Mouse (Mus musculus) embryo, embryonic 9.5 days (tissue): ENCODE measurements around the gene Atxn7l1.
"Not testable (repeated sequence)": the region's sequence is repeated elsewhere in the genome, so short reads cannot be mapped to it uniquely, and the experiment has no call there.

ENCODE experiments used
- DNase-seq: peaks from one replicate; pipeline ENCODE4 v3.0.0-alpha.2; 2017; ENCODE audit errors: extremely low spot score

Atxn7l1 gene

GRCm38 (mm10) chr12:33153131-33153530 is 5.6 kb downstream of the Atxn7l1 start:
- no peak for DNase-seq

GRCm38 (mm10) chr12:33153850-33154249 is 6.4 kb downstream of the Atxn7l1 start:
- DNase-seq = no peak

DNA sequence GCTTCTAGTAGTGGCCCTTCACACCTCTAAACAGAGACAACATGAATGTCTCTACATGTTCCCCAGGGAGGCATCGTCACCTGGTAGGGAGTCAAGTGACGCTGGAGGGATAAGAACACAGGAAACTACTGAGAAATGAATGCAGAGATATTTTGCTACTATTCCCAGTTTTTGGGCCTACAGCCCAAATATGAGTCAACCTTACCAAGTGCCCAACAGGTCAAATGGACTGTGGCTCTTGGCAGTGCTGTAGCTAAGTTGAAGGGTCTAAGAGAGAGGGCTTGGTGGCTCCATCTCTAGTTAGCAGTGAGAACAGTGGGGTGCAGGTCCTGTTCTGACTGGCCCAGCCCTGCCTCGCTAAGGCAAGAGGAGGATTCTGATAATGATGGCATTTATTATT is 7.2 kb downstream of the Atxn7l1 start:
- DNase-seq = no peak

GRCm38 (mm10) chr12:33156334-33157018 is 9.0 kb downstream of the Atxn7l1 start:
- no peak for DNase-seq

DNA sequence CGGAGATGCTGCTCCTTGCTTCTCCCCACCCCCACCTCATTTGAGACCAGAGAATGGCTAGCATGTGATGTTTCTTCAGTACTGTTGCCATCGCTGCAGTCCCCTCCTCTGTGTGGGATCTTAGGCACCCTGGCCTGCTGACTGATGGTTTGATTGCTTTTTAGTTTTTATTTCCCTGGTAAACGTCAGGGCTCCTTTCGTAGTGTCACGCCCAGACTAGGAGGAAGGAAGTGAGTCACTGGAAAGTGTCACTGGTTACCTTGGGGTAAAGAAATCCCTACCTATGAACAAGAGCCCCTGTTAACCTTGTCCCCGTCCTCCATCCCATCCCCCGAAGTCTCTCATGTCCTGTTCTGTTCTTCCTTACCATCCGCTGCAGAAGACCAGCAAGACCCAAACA is 10.8 kb downstream of the Atxn7l1 start:
- no peak for DNase-seq

GRCm38 (mm10) chr12:33160406-33160805 is 12.9 kb downstream of the Atxn7l1 start:
- no peak for DNase-seq

- no peak for DNase-seq
Observed at GRCm38 (mm10) chr12:33162541-33162940, 15.0 kb downstream of the Atxn7l1 start.

DNA sequence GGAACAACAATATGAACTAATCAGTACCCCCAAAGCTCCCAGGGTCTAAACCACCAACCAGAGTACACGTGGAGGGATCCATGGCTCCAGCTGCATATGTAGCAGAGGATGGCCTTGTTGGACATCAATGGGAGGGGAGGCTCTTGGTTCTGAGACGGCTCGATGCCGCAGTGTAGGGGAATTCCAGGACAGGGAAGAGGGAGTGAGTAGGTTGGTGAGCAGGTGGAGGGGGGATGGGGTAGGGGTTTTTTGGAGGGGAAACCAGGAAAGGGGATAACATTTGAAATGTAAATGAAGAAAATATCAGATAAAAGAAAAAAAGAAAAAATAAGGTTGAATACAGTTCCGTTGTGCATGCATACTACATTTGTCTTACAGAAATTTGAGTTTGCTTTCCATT is 16.5 kb downstream of the Atxn7l1 start:
- DNase-seq = not testable (repeated sequence)

GRCm38 (mm10) chr12:33166712-33167111 is 19.2 kb downstream of the Atxn7l1 start:
- no peak for DNase-seq

- no peak for DNase-seq
Observed at GRCm38 (mm10) chr12:33167545-33167944, 20.1 kb downstream of the Atxn7l1 start.

GRCm38 (mm10) chr12:33168491-33168890 is 21.0 kb downstream of the Atxn7l1 start:
- DNase-seq = no peak

DNA sequence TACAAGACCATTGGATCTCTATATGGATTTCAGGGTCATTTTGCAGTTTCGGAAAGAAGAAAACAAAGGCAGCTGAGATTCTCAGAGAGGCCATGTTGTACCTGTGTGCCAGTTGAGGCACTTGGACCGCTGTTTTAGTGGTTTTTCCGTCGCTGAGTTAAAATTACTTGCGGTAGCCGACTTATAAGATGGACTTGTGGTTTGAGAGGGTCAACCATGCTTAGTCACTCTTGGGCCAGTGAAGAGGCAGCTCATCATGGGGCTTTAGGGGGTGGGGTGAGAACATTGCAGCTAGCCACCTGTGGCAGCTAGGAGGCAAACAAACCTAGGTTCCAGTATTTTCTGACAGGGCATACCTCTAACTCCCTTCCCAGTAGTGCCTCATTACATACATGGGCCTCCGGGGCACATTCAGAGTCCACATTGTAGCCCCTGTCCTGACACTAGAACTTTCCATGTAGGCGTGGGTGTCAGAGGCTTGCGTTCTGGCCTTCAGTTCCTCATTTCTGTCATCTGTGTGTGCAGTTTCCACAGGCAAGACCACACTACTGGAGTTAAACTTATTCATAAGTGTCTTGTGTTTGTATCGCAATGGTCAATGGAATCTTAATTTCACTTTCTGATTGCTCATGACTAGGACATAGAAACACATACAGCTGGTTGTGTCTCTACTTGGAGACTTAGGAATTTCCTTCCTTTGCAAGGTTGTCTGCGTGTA is 22.4 kb downstream of the Atxn7l1 start:
- no peak for DNase-seq

DNA sequence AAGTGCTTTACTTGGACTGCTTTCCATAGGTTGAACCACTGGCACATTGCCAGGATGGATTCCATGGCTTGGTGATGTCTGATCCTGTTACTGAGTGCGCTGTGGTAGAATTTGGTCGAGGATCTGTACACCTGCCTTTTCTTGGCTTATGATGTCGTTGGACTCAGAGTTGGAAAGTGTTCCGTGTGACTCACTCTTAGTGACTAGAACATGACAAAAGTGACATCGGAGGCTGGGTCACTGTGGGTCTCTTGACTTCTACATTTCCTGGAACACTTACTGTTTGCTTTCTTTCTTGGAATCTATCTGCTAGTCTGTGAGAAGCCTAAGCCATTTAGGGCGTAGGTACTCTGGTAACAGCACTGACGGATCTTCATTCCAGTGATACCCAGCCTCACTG is 23.3 kb downstream of the Atxn7l1 start:
- DNase-seq = no peak

DNA sequence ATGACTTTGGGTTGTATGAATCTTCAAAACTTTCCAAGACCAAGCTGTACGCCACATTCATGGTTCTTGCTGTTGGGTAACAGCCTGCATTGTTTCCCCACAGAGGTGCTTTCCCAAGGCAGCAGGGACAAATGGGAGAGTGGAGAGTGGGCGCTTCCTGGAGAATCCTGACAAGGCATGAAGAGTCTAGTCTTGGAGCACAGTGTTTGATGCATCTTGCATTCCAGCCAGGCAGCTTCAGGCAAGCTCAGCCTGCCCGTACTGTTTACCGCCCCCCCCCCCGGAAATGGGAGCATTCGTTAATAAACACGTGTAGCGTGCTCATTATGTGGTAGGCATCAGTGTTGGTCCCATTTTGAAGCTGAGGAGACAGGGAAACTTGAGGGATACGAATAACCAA is 25.4 kb downstream of the Atxn7l1 start:
- no peak for DNase-seq

DNA sequence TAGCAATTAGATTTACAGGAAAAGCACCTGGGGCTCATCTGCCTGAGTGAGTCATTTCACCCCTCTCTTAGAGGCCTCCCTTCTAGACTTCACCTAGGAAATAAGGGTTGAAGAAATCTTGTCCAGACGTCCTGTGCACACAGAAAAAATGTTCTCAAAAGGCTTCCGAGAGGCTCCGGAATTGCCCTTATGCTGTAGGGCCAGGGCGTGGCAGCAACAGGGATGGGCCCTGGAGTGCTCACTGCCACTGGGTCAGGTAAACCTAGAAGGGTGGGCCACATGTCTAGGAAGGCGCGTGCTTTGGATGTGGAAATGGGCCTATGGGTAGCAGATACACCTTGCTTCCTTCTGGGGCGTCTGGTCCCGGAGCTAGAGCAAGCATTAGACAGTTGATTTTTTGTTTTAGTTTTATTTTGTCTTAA is 26.2 kb downstream of the Atxn7l1 start:
- DNase-seq = no peak

GRCm38 (mm10) chr12:33174171-33174570 is 26.7 kb downstream of the Atxn7l1 start:
- DNase-seq = no peak

GRCm38 (mm10) chr12:33174675-33175357 is 27.3 kb downstream of the Atxn7l1 start:
- DNase-seq = no peak

DNA sequence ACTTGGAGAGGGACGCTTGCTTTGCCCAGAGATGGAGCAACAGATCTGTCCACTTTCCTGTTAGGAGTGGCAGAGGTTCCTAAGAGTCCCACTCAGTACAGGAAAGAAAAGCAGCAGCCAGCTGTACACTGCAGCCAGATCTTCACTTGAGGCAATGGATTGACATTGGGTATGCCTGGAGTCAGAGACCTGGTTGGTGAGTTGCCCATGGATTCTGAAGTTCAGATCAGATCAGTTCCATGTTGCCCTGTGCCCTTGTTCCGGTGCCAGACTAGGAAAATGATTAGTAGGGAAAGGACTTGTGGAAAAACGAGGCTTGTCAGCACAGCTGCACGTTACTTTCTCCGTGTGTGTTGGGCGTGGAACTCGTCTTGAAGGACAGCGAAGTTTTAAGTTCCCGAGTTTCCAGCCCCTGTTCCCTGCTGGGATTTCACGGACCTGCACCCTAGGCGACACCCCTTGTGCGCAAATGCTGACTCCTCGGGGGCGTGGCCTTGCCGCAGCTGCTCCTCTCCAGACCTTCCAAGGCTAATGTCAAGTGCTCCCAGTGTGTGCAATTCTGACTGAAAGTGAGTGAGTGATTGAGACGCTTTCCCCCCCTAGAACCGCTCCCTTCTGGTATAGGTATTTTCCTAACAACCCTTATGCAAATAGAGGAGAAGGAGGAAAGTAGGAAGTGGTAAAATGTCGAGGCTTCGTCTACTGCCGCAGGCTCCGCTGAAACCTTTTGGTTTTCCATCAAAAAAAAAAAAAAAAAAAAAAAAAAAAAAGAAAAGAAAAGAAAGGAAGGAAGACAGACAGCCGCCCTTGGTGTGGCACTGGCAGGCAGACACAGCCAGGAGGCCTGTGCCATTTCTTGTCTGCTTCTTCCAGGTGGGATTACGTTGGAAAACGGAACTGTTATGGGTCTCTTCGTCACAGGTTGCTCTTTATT is 28.4 kb downstream of the Atxn7l1 start:
- peak; percentile 41 for DNase-seq

DNA sequence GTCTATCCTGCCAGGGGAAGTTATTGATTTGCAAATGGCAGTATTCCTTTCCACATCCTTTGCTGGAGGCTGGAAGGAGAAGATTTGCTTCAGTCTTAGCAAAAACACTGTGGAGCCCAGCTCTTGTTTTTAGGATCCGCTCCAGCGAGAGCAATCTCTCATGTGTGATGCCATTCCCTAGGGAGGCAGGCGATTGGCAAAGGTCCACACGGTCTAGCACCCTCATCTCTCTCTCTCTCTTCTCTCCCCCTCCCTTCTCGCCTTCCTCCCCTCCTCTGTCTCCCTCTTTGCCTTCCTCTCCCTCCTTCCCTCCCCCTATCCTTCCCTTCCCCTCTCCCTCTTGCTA is 29.0 kb downstream of the Atxn7l1 start:
- no peak for DNase-seq

DNA sequence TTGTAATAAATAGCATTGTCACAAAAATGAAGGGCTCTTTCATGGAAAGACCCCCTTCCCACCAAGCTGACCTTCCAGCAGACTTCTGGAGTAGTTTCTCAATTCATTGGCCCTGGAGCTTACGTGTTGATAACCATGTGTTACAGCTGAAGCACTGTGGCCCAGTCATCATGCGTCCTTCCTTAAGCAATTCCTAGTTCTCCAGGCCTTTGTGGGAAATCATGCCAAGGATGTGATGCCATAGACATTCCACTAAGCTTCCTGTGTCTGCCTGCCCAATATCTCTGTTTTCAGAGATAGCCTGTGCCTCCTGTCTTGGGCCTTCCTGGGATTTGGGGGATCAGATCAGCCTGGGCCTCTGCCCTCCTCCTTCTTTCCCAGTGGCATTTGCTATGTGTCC is 32.9 kb downstream of the Atxn7l1 start:
- DNase-seq = no peak

- DNase-seq = no peak
Observed at GRCm38 (mm10) chr12:33181875-33182274, 34.4 kb downstream of the Atxn7l1 start.
